Mouse (Mus musculus): ENCODE results near the gene Ankle1.

- no peak for TF ChIP-seq CTCF (IDR thresholded peaks at IDR 0.05; ENCODE audit: borderline replicate concordance, insufficient read depth, low read length)
- TF ChIP-seq POLR2A (IDR thresholded peaks at IDR 0.05; ENCODE audit: low read depth, low read length): no peak
Observed at GRCm38 (mm10) chr8:71401454-71401853, 4.4 kb upstream of the Ankle1 start.
